Mouse (Mus musculus) midbrain, embryonic 12.5 days (tissue): ENCODE measurements around the gene Adamtsl5. TPM values are rescaled to one million over a fixed set of nuclear protein-coding genes. Genes with fewer than 3 reads are reported as not detected.

ENCODE experiments used
- ATAC-seq: fragments of 200-750 bp; cut with Nextera tagmentation; 2 replicates; pipeline ENCODE4 v1.8.0; 2017; ENCODE audit warnings: low read depth, moderate TSS enrichment, moderate library complexity; ENCODE audit not compliant: low FRiP score
- H3K27ac ChIP-seq: fragments of 300-500 bp; sonication (generic); replicated peaks from 2 replicates; pipeline ENCODE4 v1.5.1; 2016; ENCODE audit warnings: mild to moderate bottlenecking
- H3K27me3 ChIP-seq: fragments of 300-500 bp; sonication (generic); 2 replicates; pipeline ENCODE4 v1.6.1; 2016; ENCODE audit warnings: mild to moderate bottlenecking
- H3K36me3 ChIP-seq: fragments of 300-500 bp; sonication (generic); 2 replicates; pipeline ENCODE4 v1.6.1; 2016
- H3K4me1 ChIP-seq: fragments of 300-500 bp; sonication (generic); 2 replicates; pipeline ENCODE4 v1.6.1; 2016
- H3K4me2 ChIP-seq: fragments of 300-500 bp; sonication (generic); replicated peaks from 2 replicates; pipeline ENCODE4 v1.6.1; 2016; ENCODE audit warnings: mild to moderate bottlenecking, moderate library complexity
- H3K4me3 ChIP-seq: fragments of 300-500 bp; sonication (generic); 2 replicates; pipeline ENCODE4 v1.5.1; 2016; ENCODE audit warnings: mild to moderate bottlenecking
- H3K9ac ChIP-seq: fragments of 300-500 bp; sonication (generic); replicated peaks from 2 replicates; pipeline ENCODE4 v1.6.1; 2016; ENCODE audit warnings: mild to moderate bottlenecking, moderate library complexity
- H3K9me3 ChIP-seq: fragments of 300-500 bp; sonication (generic); 2 replicates; pipeline ENCODE4 v1.6.1; 2016; ENCODE audit warnings: mild to moderate bottlenecking
- WGBS: fragments of 180-500 bp; shearing (Covaris S2); methylation state at CpG from one replicate; pipeline ENCODE4 v1.1.7; 2016; 5-methylcytosine and 5-hydroxymethylcytosine counted together
- polyA plus RNA-seq: library from polyadenylated mRNA; unstranded; fragments of >200 nt; fragmentation: Nextera tagmentation; extraction: Ambion mirVana; gene quantifications from 2 replicates; pipeline ENCODE4 v1.2.1, GENCODE M21; 2016

The Adamtsl5 gene
- polyA plus RNA-seq, 1 experiment from 2014 or later = 0.79 TPM

DNA sequence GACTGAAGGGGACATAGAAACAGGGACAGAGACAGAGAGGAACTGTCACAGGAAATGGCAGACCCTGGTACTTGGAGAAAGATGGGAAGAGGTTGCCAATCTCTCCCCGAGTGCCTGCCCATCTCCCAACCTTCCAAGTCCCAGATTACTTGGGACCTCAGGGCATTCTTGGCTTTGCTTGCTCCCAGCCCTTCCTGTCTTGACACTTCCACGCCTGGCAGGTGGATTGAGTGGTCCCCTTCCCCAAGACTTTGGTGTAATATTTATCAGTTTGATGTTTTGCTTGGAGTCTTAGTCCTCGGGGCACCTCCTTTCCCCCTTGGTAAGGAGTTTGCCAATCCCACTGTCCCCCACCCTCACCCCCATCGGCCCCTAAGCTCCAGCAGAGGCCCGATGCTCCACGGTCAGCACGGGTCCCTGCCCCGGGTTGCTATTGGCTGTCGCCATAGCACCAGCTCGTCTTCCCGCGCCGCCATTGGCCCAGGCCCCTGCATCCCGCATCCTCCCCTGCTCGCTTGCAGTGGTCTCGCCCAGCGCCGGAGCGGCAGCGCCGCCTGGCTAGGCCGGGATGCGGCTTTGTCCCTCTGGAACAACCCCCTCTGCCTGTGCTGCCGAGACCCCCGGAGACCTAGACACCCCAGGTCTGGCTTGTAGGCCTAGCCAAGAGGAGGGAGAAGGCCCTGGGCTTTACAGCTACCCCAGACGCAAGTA, 49.5 kb downstream of the Adamtsl5 start:
- H3K4me2 ChIP-seq = peak overlapping the region; percentile 79
- H3K27ac ChIP-seq = peak overlapping the region; percentile 98
- peaks cover 31% of the 10 kb centered on the region for H3K36me3 ChIP-seq
- peak overlapping the region; percentile 98 for H3K9ac ChIP-seq
- WGBS = 3% methylated on average over 26 of the region's 26 CpGs
- peaks cover 88% of the 10 kb centered on the region for H3K4me1 ChIP-seq
- peak; percentile 80 for ATAC-seq
- H3K4me3 ChIP-seq = peak overlapping the region; percentile 78
- no peaks in the 10 kb centered on the region for H3K9me3 ChIP-seq
- H3K27me3 ChIP-seq = no peaks in the 10 kb centered on the region; the same call in none of the 2 replicates

DNA sequence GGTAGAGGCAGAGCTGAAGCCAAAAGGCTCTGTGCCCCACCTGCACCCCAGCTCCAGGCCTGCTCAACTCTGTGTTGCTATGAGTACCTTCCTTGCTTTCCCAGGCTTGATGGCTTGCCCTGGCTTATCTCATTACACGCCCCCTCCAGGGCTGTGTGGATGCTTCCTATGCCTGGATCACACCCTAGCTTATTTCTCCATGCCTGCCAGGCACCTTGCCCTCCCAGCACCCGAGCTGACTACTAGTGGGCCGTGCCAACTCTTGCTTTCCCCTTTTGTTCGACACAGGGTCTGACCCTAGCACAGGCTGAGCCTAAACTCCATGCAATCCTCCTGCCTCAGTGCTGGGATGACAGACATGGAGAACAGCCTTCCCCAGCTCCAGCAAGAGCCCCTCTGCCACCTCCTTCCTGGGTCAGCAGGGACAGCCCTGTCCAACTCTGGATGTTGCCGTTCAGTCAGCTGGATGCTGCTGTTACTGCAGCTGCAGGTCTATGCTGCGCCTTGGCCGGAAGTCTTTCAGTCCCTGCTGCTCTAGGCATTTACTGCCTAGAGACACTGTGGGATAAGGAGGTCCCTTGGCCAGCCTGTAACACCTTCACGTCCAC, 50.6 kb downstream of the Adamtsl5 start:
- Histone ChIP-seq H3K4me2 (peak overlapping the region; percentile 79), H3K4me3 (0 out of 2 replicates have a peak overlapping the region, but pooled peaks have one; percentile 43), H3K27me3 (no peaks in the 10 kb centered on the region; the same call in none of the 2 replicates), H3K27ac (peak overlapping the region; percentile 98), H3K9me3 (no peaks in the 10 kb centered on the region), H3K9ac (peak overlapping the region; percentile 98), H3K36me3 (peaks cover 28% of the 10 kb centered on the region), H3K4me1 (peaks cover 91% of the 10 kb centered on the region)
- WGBS = 76% methylated on average over 8 of the region's 8 CpGs
- no peak for ATAC-seq

DNA sequence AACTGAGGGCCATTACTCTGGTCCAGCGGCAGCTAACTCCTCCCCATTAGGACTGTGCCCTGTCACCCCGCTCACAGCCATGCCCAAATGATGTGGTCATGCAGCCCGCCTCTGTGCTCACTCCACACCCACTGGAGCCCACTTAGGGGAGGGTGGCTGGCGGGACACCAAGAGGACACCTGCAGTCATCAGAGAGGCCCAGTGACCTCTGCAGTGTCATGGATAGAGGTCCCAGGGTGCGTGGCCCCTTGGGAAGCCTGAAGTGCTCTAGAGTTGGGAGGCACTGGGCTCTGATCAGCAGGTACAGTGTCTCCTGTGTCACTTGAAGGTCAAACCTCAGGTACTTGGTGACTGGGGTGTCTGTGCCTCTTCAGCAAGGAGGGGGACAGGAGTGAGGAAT, 51.4 kb downstream of the Adamtsl5 start:
- no peaks in the 10 kb centered on the region; the same call in none of the 2 replicates for H3K27me3 ChIP-seq
- peaks cover 86% of the 10 kb centered on the region for H3K4me1 ChIP-seq
- H3K9ac ChIP-seq = peak overlapping the region; percentile 49
- peaks cover 19% of the 10 kb centered on the region for H3K36me3 ChIP-seq
- no peaks in the 10 kb centered on the region for H3K9me3 ChIP-seq
- no peak for ATAC-seq
- WGBS = 74% methylated on average over 5 of the region's 5 CpGs
- peak overlapping the region; percentile 98 for H3K27ac ChIP-seq
- peak overlapping the region; percentile 79 for H3K4me2 ChIP-seq
- peak overlapping the region; percentile 43 for H3K4me3 ChIP-seq

DNA sequence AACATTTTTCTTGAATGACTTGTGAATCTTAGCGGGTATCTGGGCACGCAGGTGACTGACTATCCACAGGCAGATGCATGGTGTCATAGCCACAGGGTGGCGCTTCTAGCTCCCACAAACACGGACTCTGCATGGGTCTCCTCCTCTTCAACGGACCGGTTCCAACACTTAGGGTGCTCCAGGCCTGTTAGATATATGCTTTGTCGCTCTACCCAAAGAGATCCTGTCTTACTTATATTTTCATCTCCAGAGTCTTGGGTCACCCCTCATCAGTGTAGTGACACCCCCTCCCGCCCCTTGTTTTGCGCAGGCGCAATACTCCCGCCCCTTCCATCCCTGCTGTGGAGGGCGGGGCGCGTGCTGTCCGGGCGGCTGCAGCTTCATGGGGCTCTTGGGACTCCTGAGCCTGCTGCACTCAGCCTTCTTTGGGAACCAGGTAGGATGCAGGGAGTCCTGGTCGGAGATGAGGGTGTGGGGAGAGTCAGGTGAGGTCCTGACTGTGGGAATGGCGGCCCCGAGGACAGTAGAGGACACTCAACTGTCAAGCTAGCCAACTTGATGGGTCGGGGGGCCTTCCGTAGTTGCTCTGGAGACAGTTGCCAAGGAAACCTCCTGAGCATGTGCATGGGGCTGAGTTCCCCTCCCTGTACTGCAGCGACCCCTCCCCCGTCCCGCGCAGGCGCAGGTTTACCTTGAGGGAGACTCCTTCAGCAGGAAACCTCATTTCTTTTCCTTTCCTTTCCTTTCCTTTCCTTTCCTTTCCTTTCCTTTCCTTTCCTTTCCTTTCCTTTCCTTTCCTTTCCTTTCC, 52.4 kb downstream of the Adamtsl5 start, which contains the start of gene Apc2:
Gene Apc2, plus strand, starts transcription at position 360 of the 808 bp plus-strand sequence.
- Histone ChIP-seq H3K4me2 (peak within 1 kb of the TSS; percentile 79), H3K4me1 (peaks cover 80% of the 10 kb centered on the region), H3K9ac (peak within 1 kb of the TSS; percentile 49), H3K36me3 (peaks cover 19% of the 10 kb centered on the region), H3K9me3 (no peaks in the 10 kb centered on the region), H3K4me3 (peak within 1 kb of the TSS; percentile 43), H3K27ac (peak within 1 kb of the TSS; percentile 98), H3K27me3 (no peaks in the 10 kb centered on the region; the same call in none of the 2 replicates)
- WGBS = 1% methylated on average over 26 of the region's 26 CpGs
- peak; percentile 48 for ATAC-seq

DNA sequence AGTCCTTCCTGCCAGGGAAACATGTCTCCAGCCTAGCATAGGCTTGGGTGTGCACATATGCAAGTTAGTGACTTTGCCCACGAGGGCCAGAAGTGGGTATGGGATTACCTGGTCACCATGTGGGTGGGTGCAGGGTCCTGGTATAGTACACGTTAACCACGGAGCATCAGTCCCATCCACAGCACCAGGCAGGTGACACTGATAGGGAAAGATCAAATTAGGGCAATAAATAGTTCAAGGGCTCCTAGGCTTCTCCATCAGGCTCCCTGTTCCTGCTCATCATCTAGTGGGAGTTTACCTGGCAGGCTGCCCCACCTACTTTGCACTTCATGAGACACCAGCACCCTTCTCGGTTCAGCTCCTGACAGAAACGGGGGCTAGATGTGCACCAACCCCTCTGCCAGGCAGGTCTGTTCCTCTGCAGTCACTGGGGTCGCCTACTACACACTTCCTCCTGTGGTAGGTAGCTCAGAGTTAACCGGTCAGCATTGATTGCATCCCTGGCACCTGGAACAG, 53.4 kb downstream of the Adamtsl5 start:
- H3K4me1 ChIP-seq = peaks cover 71% of the 10 kb centered on the region
- H3K9me3 ChIP-seq = no peaks in the 10 kb centered on the region
- H3K9ac ChIP-seq = no peak overlapping the region; the same call in 1 of the 2 replicates
- H3K27ac ChIP-seq = peak overlapping the region; percentile 98; the same call in 1 of the 2 replicates
- 52% methylated on average over 7 of the region's 7 CpGs for WGBS
- H3K36me3 ChIP-seq = peaks cover 19% of the 10 kb centered on the region
- no peaks in the 10 kb centered on the region; the same call in none of the 2 replicates for H3K27me3 ChIP-seq
- H3K4me3 ChIP-seq = no peak overlapping the region
- no peak for ATAC-seq
- peak overlapping the region; percentile 1; the same call in 1 of the 2 replicates for H3K4me2 ChIP-seq

DNA sequence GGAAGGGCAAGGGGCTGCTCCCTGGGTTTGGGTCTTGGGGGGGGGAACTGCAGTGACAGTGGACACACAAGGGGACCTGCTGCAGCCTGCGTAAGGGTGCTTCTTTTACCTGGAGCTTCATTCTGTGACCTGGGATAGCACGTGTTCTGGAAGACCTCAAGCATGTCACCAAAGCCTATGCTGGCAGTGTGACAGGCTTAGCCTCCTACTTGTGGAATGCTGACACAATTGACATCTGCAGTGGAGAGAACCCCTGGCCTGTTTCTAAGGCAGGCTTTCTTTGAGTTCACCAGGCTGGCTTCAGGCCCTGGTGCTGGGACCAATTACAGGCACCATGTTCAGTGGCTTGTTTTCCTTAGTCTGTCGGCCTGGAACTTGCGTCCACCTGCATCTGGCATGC, 53.9 kb downstream of the Adamtsl5 start:
- Histone ChIP-seq H3K4me3 (peak overlapping the region; percentile 1; the same call in 1 of the 2 replicates), H3K27me3 (no peaks in the 10 kb centered on the region; the same call in 1 of the 2 replicates), H3K4me1 (peaks cover 65% of the 10 kb centered on the region), H3K9me3 (no peaks in the 10 kb centered on the region), H3K9ac (no peak overlapping the region; the same call in 1 of the 2 replicates), H3K4me2 (peak overlapping the region; percentile 1; the same call in 1 of the 2 replicates), H3K36me3 (peaks cover 20% of the 10 kb centered on the region), H3K27ac (no peak overlapping the region)
- no peak for ATAC-seq
- 77% methylated on average over 4 of the region's 4 CpGs for WGBS

DNA sequence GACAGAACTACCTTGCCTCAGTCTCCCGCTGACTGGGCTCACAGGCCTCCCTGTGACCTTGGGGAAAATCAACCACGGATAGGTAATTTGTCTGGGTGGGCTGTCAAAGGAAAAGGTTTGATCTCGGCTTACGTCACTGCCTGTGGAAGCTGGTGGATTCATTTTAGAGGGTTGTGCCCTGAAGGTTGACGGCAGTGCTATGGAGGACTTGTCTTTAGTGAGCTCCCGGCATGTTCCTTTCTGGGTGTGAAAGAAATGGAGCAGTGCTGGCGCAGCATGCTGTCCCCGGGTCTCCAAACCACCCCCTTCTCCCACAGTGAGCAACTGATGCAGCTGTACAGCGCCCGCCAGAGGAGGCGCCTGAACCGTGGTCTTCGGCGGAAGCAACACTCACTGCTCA, 54.9 kb downstream of the Adamtsl5 start:
- WGBS = 25% methylated on average over 14 of the region's 14 CpGs
- Histone ChIP-seq H3K9ac (peak overlapping the region; percentile 99), H3K9me3 (no peaks in the 10 kb centered on the region), H3K4me2 (peak overlapping the region; percentile 96), H3K36me3 (peaks cover 30% of the 10 kb centered on the region), H3K27ac (peak overlapping the region; percentile 91), H3K4me3 (peak overlapping the region; percentile 94), H3K4me1 (peaks cover 57% of the 10 kb centered on the region), H3K27me3 (no peaks in the 10 kb centered on the region; the same call in 1 of the 2 replicates)
- ATAC-seq = no peak

DNA sequence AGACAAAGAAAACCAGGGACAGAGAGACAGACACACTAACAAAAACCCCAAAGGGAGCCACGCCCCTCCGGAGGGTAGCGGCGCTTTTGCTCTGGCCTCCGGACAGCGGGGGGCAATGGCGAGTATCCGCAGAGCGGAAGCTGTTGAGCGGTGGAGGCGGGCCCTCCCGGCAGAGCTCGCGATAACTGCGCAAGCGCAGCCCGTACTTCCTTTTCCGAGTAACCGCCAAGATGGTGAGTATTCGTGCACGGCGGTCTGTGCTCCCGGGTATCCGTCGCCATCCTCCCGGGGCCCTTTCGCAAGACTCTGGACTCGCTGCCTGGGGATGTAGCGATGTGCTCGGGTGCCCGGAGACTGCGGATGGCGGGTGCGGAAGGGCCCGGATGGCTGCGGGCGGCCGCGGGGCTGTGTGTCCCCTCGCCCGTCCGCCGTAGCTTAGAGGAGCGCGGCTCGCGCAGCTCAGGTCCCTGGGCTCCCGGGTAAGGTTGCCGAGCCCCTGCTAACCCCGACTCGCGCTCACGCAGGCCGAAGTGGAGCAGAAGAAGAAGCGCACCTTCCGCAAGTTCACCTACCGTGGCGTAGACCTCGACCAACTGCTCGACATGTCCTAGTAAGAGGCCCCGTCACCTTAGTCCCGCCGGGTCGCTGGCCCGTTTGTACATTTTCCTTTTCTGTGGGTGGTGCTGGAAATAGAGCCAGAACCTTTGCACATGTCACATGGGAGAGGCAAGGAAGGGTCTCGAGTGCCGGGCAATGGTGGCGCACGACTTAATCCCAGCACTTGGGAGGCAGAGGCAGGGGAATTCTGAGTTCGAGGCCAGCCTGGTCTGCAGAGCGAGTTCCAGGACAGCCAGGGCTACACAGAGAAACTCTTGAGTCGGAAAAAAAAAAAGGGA, 55.7 kb downstream of the Adamtsl5 start, which contains the start of gene Rps15:
Gene Rps15, plus strand, starts transcription at position 203 of the 896 bp plus-strand sequence.
- H3K4me1 ChIP-seq = peaks cover 48% of the 10 kb centered on the region
- peak; percentile 77 for ATAC-seq

More for the DNA sequence above, 55.7 kb downstream of the Adamtsl5 start, which contains the start of gene Rps15:
- under 1% methylated on average over 72 of the region's 72 CpGs for WGBS
- Histone ChIP-seq H3K4me3 (peak within 1 kb of the TSS; percentile 94), H3K9ac (peak within 1 kb of the TSS; percentile 99), H3K9me3 (no peaks in the 10 kb centered on the region), H3K4me2 (peak within 1 kb of the TSS; percentile 96), H3K36me3 (peaks cover 37% of the 10 kb centered on the region), H3K27me3 (no peaks in the 10 kb centered on the region; the same call in 1 of the 2 replicates), H3K27ac (peak within 1 kb of the TSS; percentile 91)
